Mouse (Mus musculus) thymus, adult 2 months (tissue): Measurements from ENCODE around the gene Gli2.

Experiments used
- CTCF ChIP-seq: fragments of 200-500 bp; IDR thresholded peaks from 2 replicates; pipeline ENCODE4 v1.5.1; 2012; ENCODE audit warnings: mild to moderate bottlenecking, control low read depth, low read length, moderate library complexity, borderline replicate concordance; ENCODE audit not compliant: control insufficient read depth, poor library complexity, insufficient read depth; ENCODE audit errors: extremely low read depth
- POLR2A ChIP-seq: fragments of 200-500 bp; IDR thresholded peaks from 2 replicates; pipeline ENCODE4 v1.6.1; 2012; ENCODE audit warnings: mild to moderate bottlenecking, low read length, control low read depth, moderate library complexity; ENCODE audit not compliant: control insufficient read depth, poor library complexity, insufficient read depth; ENCODE audit errors: extremely low read depth

GRCm38 (mm10) chr1:119022311-119022710, 31.1 kb downstream of the Gli2 start:
- TF ChIP-seq CTCF: no peak
- no peak for TF ChIP-seq POLR2A
